Mouse (Mus musculus) liver, embryonic 12.5 days (tissue): ENCODE data around the gene Pon2. TPM values are rescaled to one million over a fixed set of nuclear protein-coding genes. Genes with fewer than 3 reads are reported as not detected.
"Not testable (repeated sequence)": the region's sequence is repeated elsewhere in the genome, so short reads cannot be mapped to it uniquely, and the experiment has no call there.

Source experiments
- ATAC-seq: fragments of 200-750 bp; cut with Nextera tagmentation; 2 replicates; pipeline ENCODE4 v1.8.0; 2017; ENCODE audit warnings: moderate number of reproducible peaks, mild to moderate bottlenecking, moderate library complexity
- H3K27ac ChIP-seq: fragments of 300-500 bp; sonication (generic); 2 replicates; pipeline ENCODE4 v1.5.1; 2016; ENCODE audit warnings: mild to moderate bottlenecking
- H3K27me3 ChIP-seq: fragments of 300-500 bp; sonication (generic); replicated peaks from 2 replicates; pipeline ENCODE4 v1.6.1; 2016; ENCODE audit warnings: mild to moderate bottlenecking, moderate library complexity
- H3K36me3 ChIP-seq: fragments of 300-500 bp; sonication (generic); 2 replicates; pipeline ENCODE4 v1.6.1; 2016; ENCODE audit warnings: mild to moderate bottlenecking, moderate library complexity
- H3K4me1 ChIP-seq: fragments of 300-500 bp; sonication (generic); 2 replicates; pipeline ENCODE4 v1.6.1; 2016
- H3K4me2 ChIP-seq: fragments of 300-500 bp; sonication (generic); 2 replicates; pipeline ENCODE4 v1.6.1; 2016; ENCODE audit warnings: mild to moderate bottlenecking, moderate library complexity
- H3K4me3 ChIP-seq: fragments of 300-500 bp; sonication (generic); 2 replicates; pipeline ENCODE4 v1.5.1; 2016; ENCODE audit warnings: mild to moderate bottlenecking, moderate library complexity
- H3K9ac ChIP-seq: fragments of 300-500 bp; sonication (generic); 2 replicates; pipeline ENCODE4 v1.6.1; 2016; ENCODE audit warnings: mild to moderate bottlenecking, moderate library complexity
- H3K9me3 ChIP-seq: fragments of 300-500 bp; sonication (generic); replicated peaks from 2 replicates; pipeline ENCODE4 v1.6.1; 2016; ENCODE audit warnings: mild to moderate bottlenecking, moderate library complexity
- WGBS: fragments of 180-500 bp; shearing (Covaris S2); methylation state at CpG from one replicate; pipeline ENCODE4 v1.1.7; 2016; ENCODE audit not compliant: insufficient replicate concordance; 5-methylcytosine and 5-hydroxymethylcytosine counted together
- polyA plus RNA-seq: library from polyadenylated mRNA; unstranded; fragments of >200 nt; fragmentation: Nextera tagmentation; extraction: Ambion mirVana; gene quantifications from 2 replicates; pipeline ENCODE4 v1.2.1, GENCODE M21; 2016

The Pon2 gene
- 59.3 and 60.6 TPM in 2 replicates for polyA plus RNA-seq

- H3K36me3 ChIP-seq, result peaks cover 31% of the 10 kb centered on the region
- H3K4me1 ChIP-seq, result peaks cover 61% of the 10 kb centered on the region
- H3K9ac ChIP-seq, result peak within 1 kb of the TSS; percentile 95
- under 1% methylated on average over 46 of the region's 47 CpGs for WGBS
- peak within 1 kb of the TSS; percentile 81 for H3K4me2 ChIP-seq
- peak; percentile 92 for ATAC-seq
- no peaks in the 10 kb centered on the region for H3K27me3 ChIP-seq
- peak within 1 kb of the TSS; percentile 86 for H3K4me3 ChIP-seq
- H3K9me3 ChIP-seq, result no peaks in the 10 kb centered on the region
- H3K27ac ChIP-seq, result peak within 1 kb of the TSS; percentile 98
Observed at GRCm38 (mm10) chr6:5298092-5298554, at the start of gene Pon2. Gene Pon2 (minus strand): TSS chr6:5298455.

DNA sequence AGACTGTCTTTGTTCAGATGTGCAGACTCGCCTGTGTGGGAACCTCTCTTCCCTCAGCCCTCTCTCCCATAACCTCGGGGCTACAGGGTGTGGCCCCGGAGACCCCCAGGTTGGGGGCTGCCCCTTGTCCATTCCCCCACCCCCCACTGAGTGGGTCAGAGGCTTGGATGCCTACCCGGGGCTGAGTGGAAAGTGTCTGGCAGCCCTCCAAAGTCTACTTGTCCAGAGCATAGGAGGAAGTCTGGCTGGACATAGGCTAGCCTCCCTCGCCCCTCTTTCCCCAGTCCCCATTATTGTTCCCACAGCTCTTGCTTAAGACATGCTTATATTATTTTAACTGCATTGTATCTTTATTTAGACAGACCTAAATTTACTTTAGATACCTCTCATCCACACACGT, 46.0 kb upstream of the Pon2 start:
- no peak for ATAC-seq
- Histone ChIP-seq H3K4me3 (no peak overlapping the region), H3K4me1 (peaks cover 8% of the 10 kb centered on the region), H3K27me3 (no peaks in the 10 kb centered on the region), H3K27ac (no peak overlapping the region), H3K4me2 (no peak overlapping the region), H3K9ac (no peak overlapping the region), H3K36me3 (no peaks in the 10 kb centered on the region), H3K9me3 (no peaks in the 10 kb centered on the region)
- WGBS, result 60% methylated on average over 6 of the region's 6 CpGs

- not testable (repeated sequence) for H3K9me3 ChIP-seq, H3K36me3 ChIP-seq, ATAC-seq, H3K9ac ChIP-seq, H3K4me3 ChIP-seq, H3K4me2 ChIP-seq, H3K27me3 ChIP-seq, H3K4me1 ChIP-seq, H3K27ac ChIP-seq
- WGBS, result 67% methylated on average over 1 of the region's 1 CpGs
Observed at GRCm38 (mm10) chr6:5339283-5339682, 41.0 kb upstream of the Pon2 start.

DNA sequence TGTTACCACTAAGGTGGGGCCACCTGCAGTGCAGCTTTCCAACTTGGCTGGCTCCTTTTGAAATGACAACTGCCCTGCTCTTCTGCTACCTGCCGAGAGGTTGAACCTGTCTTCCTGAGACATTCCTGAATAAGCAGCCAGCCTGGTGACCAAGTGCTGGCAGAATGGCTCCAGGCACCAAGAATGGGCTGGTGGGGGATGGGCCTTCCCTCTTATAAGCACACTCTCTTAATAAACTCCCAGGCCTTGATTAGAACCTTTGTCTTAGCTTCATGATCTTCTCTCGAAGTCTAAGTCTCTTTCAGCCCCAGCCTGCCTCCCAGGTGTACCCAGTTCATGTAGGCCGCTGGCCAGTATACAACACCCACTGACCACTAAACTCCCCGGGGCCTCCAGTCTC, 40.5 kb upstream of the Pon2 start:
- not testable (repeated sequence) for H3K4me1 ChIP-seq, H3K27me3 ChIP-seq, H3K36me3 ChIP-seq, H3K4me2 ChIP-seq, ATAC-seq, H3K9ac ChIP-seq, H3K27ac ChIP-seq, H3K4me3 ChIP-seq, H3K9me3 ChIP-seq
- WGBS, result 78% methylated on average over 4 of the region's 4 CpGs

DNA sequence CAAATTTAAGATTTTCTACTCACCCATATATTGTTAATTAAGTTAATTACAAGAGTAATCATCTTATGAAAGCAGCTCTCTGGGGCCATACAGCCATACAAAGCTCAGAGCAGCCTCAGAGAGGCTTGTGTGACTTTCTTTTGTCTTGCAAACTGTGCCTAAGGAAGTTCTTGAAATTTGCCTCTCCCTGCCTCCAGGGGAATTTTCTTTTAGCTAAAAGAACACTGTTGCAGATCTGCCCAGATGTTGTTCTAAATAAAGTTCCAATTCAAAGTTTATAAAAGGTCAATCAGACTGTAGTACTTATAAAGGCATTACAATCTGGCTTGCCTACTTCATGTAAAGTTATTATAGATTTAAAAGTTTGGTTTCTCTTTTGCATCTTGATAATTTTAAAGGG, 37.8 kb upstream of the Pon2 start:
- not testable (repeated sequence) for H3K4me3 ChIP-seq, H3K27me3 ChIP-seq, H3K9ac ChIP-seq, H3K9me3 ChIP-seq, H3K36me3 ChIP-seq, H3K4me1 ChIP-seq, ATAC-seq, H3K27ac ChIP-seq, H3K4me2 ChIP-seq

DNA sequence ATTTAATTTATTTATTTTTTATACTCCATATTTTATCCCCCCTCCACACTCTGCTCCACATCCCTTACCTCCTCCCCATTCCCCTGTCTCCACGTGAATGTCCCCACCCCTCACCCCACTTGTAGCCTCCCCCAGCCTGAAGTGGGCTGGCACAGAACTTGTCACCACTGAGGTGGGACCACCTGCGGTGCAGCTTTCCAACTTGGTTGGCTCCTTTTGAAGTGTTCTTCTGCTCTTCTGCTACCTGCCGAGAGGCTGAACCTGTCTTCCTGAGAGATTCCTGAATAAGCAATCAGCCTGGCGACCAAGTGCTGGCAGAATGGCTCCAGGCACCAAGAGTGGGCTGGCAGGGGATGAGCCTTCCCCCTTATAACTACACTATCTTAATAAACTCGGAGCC, 35.8 kb upstream of the Pon2 start:
- Histone ChIP-seq H3K36me3 (no peaks in the 10 kb centered on the region), H3K4me3 (no peak overlapping the region), H3K4me2 (no peak overlapping the region), H3K4me1 (no peaks in the 10 kb centered on the region), H3K27ac (no peak overlapping the region), H3K9me3 (no peaks in the 10 kb centered on the region), H3K27me3 (no peaks in the 10 kb centered on the region), H3K9ac (no peak overlapping the region)
- no peak for ATAC-seq
- 63% methylated on average over 5 of the region's 5 CpGs for WGBS

- Histone ChIP-seq H3K27ac (no peak overlapping the region), H3K9me3 (no peaks in the 10 kb centered on the region), H3K36me3 (no peaks in the 10 kb centered on the region), H3K4me2 (no peak overlapping the region), H3K4me1 (no peaks in the 10 kb centered on the region), H3K27me3 (no peaks in the 10 kb centered on the region), H3K9ac (no peak overlapping the region), H3K4me3 (no peak overlapping the region)
- 63% methylated on average over 3 of the region's 3 CpGs for WGBS
- no peak for ATAC-seq
Observed at GRCm38 (mm10) chr6:5332560-5333150, 34.4 kb upstream of the Pon2 start.

DNA sequence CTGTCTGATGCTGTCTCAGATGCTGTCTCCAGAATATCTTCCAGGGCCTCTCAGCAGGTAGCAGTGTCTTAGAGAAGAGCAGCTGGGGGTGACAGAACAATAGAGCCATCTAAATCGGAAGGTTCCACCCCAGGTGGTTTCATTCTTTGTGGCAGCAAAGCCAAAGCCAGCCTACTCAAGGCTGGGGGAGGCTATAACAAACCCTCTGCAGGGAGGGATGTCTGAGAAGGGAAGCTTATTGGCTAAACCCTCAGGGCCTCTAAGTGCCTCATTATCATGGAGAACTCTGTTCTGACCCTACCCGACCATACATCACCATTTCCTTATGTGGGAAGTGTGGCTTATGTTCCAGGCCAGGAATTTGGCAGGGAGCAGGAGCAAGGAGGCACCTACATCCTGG, 26.9 kb upstream of the Pon2 start:
- Histone ChIP-seq H3K9ac (no peak overlapping the region), H3K4me2 (no peak overlapping the region), H3K27ac (no peak overlapping the region), H3K4me3 (no peak overlapping the region), H3K27me3 (no peaks in the 10 kb centered on the region), H3K9me3 (no peaks in the 10 kb centered on the region), H3K4me1 (no peaks in the 10 kb centered on the region), H3K36me3 (no peaks in the 10 kb centered on the region)
- 66% methylated on average over 2 of the region's 2 CpGs for WGBS
- no peak for ATAC-seq

DNA sequence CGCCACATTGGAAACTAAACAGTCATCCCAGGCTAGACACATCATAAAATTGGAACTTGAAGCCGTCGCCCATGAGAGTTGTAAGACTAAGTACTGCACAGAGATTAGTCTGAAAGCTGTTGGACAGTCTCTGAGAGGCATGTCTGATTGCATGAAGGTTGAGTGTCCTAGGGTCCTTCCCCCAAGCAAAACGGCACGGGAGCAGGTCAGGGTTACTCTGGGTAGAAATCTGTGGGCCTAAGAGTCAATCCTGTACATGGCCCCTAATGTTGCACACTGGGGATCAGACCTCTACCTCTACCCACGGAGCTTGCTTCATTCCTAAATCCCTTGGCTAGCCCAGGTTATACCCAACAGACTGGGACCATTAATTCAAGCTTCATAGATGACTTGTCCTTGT, 25.8 kb upstream of the Pon2 start:
- not testable (repeated sequence) for ATAC-seq, H3K9ac ChIP-seq, H3K9me3 ChIP-seq, H3K4me2 ChIP-seq, H3K27ac ChIP-seq, H3K27me3 ChIP-seq, H3K4me3 ChIP-seq, H3K36me3 ChIP-seq, H3K4me1 ChIP-seq
- 81% methylated on average over 6 of the region's 6 CpGs for WGBS

- Histone ChIP-seq H3K36me3 (no peaks in the 10 kb centered on the region), H3K4me3 (no peak overlapping the region), H3K27ac (no peak overlapping the region), H3K4me2 (no peak overlapping the region), H3K27me3 (no peaks in the 10 kb centered on the region), H3K9me3 (no peaks in the 10 kb centered on the region), H3K9ac (no peak overlapping the region), H3K4me1 (peaks cover 29% of the 10 kb centered on the region)
- ATAC-seq, result no peak
- WGBS, result 93% methylated on average over 9 of the region's 9 CpGs
Observed at GRCm38 (mm10) chr6:5316630-5317029, 18.4 kb upstream of the Pon2 start.

- no peak overlapping the region for H3K4me3 ChIP-seq
- 0 out of 2 replicates have a peak overlapping the region, but pooled peaks have one; percentile 18 for H3K4me2 ChIP-seq
- H3K27me3 ChIP-seq, result no peaks in the 10 kb centered on the region
- no peaks in the 10 kb centered on the region for H3K9me3 ChIP-seq
- no peaks in the 10 kb centered on the region for H3K36me3 ChIP-seq
- peak overlapping the region; percentile 75 for H3K27ac ChIP-seq
- H3K4me1 ChIP-seq, result peaks cover 29% of the 10 kb centered on the region
- H3K9ac ChIP-seq, result no peak overlapping the region
- 44% methylated on average over 3 of the region's 3 CpGs for WGBS
- ATAC-seq, result peak; percentile 93
Observed at GRCm38 (mm10) chr6:5315053-5315759, 17.0 kb upstream of the Pon2 start.

DNA sequence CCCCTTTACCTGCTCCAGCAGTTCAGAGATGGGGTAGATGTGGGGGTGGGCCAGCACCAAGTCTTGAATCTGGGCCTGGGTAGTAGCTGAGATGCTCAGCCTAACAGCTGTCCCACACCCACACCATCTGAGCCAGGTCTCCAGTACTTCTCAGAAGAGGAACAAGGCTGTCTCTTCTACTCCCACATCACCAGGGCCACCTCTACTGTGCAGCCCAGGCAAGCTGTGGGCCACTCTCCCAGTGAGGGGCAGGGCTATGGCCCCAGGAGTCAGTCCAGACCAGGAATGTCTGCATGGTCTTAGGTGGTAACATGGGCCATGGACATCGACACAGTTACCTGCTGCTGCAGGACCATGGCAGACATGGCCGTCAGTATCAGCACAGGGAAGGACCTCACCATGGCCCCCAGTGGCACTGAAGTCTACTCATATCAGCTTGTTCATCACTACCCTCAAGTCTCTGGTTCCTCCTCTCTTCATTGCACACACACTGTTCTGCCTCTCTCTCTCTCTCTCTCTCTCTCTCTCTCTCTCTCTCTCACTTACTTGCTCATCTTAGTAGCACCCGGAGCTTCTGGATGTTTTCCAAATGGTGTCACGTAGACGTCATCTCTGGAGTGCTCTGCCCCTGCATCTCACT, 15.8 kb upstream of the Pon2 start:
- Histone ChIP-seq H3K27ac (peak overlapping the region; percentile 75), H3K9me3 (no peaks in the 10 kb centered on the region), H3K36me3 (no peaks in the 10 kb centered on the region), H3K9ac (no peak overlapping the region), H3K4me3 (no peak overlapping the region), H3K4me2 (no peak overlapping the region), H3K4me1 (peaks cover 29% of the 10 kb centered on the region), H3K27me3 (no peaks in the 10 kb centered on the region)
- WGBS, result 55% methylated on average over 5 of the region's 5 CpGs
- ATAC-seq, result peak; percentile 59
